Mouse (Mus musculus) MEL (cell line): ENCODE measurements around the gene Vpreb2.

Source experiments
- CTCF ChIP-seq, 3 experiments: IDR thresholded peaks in 2 of 3; conservative IDR thresholded peaks in 1 of 3; 2 replicates each; pipeline ENCODE4 v1.5.1; 2011 to 2012; ENCODE audit warnings: low read length in 3 of 3, low read depth in 2 of 3, mild to moderate bottlenecking in 2 of 3, improper control_type of control experiment in 1 of 3, inconsistent platforms in 1 of 3, mixed read lengths in 1 of 3, moderate library complexity in 1 of 3; ENCODE audit not compliant: control insufficient read depth in 1 of 3, insufficient read depth in 1 of 3, poor library complexity in 1 of 3, severe bottlenecking in 1 of 3
- E2F4 ChIP-seq: IDR thresholded peaks from 2 replicates; pipeline ENCODE4 v1.6.1; 2011; ENCODE audit warnings: low read depth, low read length, improper control_type of control experiment, borderline replicate concordance
- ELF1 ChIP-seq: IDR thresholded peaks from 2 replicates; pipeline ENCODE4 v1.6.1; 2014; ENCODE audit warnings: low read depth, mild to moderate bottlenecking, inconsistent platforms, low read length, improper control_type of control experiment, moderate library complexity
- EP300 ChIP-seq, 2 experiments: IDR thresholded peaks; 2 replicates each; pipeline ENCODE4 v1.6.1; 2011; ENCODE audit warnings: improper control_type of control experiment in 2 of 2, low read length in 2 of 2, low read depth in 1 of 2, mild to moderate bottlenecking in 1 of 2
- GATA1 ChIP-seq: IDR thresholded peaks from 2 replicates; pipeline ENCODE4 v1.6.1; 2011; ENCODE audit warnings: low read depth, low read length, improper control_type of control experiment
- JUND ChIP-seq: IDR thresholded peaks from 2 replicates; pipeline ENCODE4 v1.6.1; 2011; ENCODE audit warnings: low read depth, mild to moderate bottlenecking, improper control_type of control experiment, low read length
- MAX ChIP-seq: IDR thresholded peaks from 2 replicates; pipeline ENCODE4 v1.6.1; 2011; ENCODE audit warnings: low read length, improper control_type of control experiment
- MYB ChIP-seq: IDR thresholded peaks from 2 replicates; pipeline ENCODE4 v1.6.1; 2011; ENCODE audit warnings: mild to moderate bottlenecking, low read depth, low read length, improper control_type of control experiment
- POLR2AphosphoS5 ChIP-seq: IDR thresholded peaks from 2 replicates; pipeline ENCODE4 v1.6.1; 2012; ENCODE audit warnings: low read depth, borderline replicate concordance, mild to moderate bottlenecking, inconsistent platforms, low read length, moderate library complexity, mixed read lengths
- TBP ChIP-seq: IDR thresholded peaks from 2 replicates; pipeline ENCODE4 v1.8.0; 2011; ENCODE audit warnings: low read depth, low read length, improper control_type of control experiment
- TCF12 ChIP-seq: IDR thresholded peaks from 2 replicates; pipeline ENCODE4 v1.6.1; 2014; ENCODE audit warnings: low read depth, mild to moderate bottlenecking, inconsistent platforms, low read length, improper control_type of control experiment, moderate library complexity
- USF1 ChIP-seq: IDR thresholded peaks from 2 replicates; pipeline ENCODE4 v1.6.1; 2014; ENCODE audit warnings: low read depth, mild to moderate bottlenecking, inconsistent platforms, low read length, improper control_type of control experiment, moderate library complexity
- ZC3H11A ChIP-seq: IDR thresholded peaks from 2 replicates; pipeline ENCODE4 v1.6.1; 2012; ENCODE audit warnings: low read depth, mild to moderate bottlenecking, inconsistent platforms, low read length, improper control_type of control experiment
- ZMIZ1 ChIP-seq: IDR thresholded peaks from 2 replicates; pipeline ENCODE4 v1.6.1; 2012; ENCODE audit warnings: low read depth, mild to moderate bottlenecking, inconsistent platforms, low read length, improper control_type of control experiment, moderate library complexity

- TF ChIP-seq USF1 (no peak), MAX (peak; percentile 88), EP300 (IDR thresholded peaks at IDR 0.05; ENCODE audit: low read depth in 1 of 2, low read length in 2 of 2) (peak; percentile 42 to 44; a peak in 2 of 4 replicates), MYB (no peak), TCF12 (no peak), E2F4 (no peak), CTCF (IDR thresholded peaks at IDR 0.05 in 2 of 3, conservative IDR thresholded peaks at IDR 0.05 in 1 of 3; ENCODE audit: control insufficient read depth in 1 of 3, insufficient read depth in 1 of 3, low read depth in 2 of 3, low read length in 3 of 3, poor library complexity in 1 of 3, severe bottlenecking in 1 of 3) (no peak; a peak in 1 of 6 replicates), ZMIZ1 (no peak), ELF1 (no peak), ZC3H11A (no peak), GATA1 (peak; percentile 47; the same call in 1 of the 2 replicates), JUND (no peak), TBP (no peak), POLR2AphosphoS5 (no peak)
Measured at GRCm38 (mm10) chr16:17938187-17938586, 42.0 kb upstream of the Vpreb2 start.
